Mouse (Mus musculus) myocyte (in vitro differentiated cells): ENCODE measurements around the gene Mrpl49.

Experiments used
- MYOD1 ChIP-seq, 3 experiments: IDR thresholded peaks; one replicate each; pipeline ENCODE4 v1.6.1; 2011; ENCODE audit warnings: control low read depth in 2 of 3, low read depth in 2 of 3, mild to moderate bottlenecking in 2 of 3, moderate library complexity in 1 of 3; ENCODE audit not compliant: insufficient read length in 2 of 3, control insufficient read depth in 1 of 3
- POLR2A ChIP-seq: IDR thresholded peaks from one replicate; pipeline ENCODE4 v1.6.1; 2011; ENCODE audit warnings: low read depth, mild to moderate bottlenecking, control low read depth, moderate library complexity; ENCODE audit not compliant: insufficient read length

- no peak for TF ChIP-seq MYOD1 (IDR thresholded peaks at IDR 0.05; ENCODE audit: control insufficient read depth in 1 of 3, insufficient read length in 2 of 3, low read depth in 2 of 3)
- TF ChIP-seq POLR2A, result no peak
These were observed 17.6 kb downstream of the Mrpl49 start for GRCm38 (mm10) chr19:6040002-6040401.
